Mouse (Mus musculus): ENCODE data around the gene Pla2g6. TPM values are rescaled to one million over a fixed set of nuclear protein-coding genes. Genes with fewer than 3 reads are reported as not detected.

Pla2g6 gene
- polyA plus RNA-seq, 1 experiment from 2014 or later, result 20.2 TPM

- Histone ChIP-seq H3K36me3 (peaks cover 26% of the 10 kb centered on the region; the same call in 1 of the 2 replicates), H3K4me3 (replicated peaks) (no peak overlapping the region), H3K27ac (no peak overlapping the region), H3K9ac (peak overlapping the region; percentile 13; the same call in 1 of the 2 replicates), H3K9me3 (no peaks in the 10 kb centered on the region), H3K27me3 (replicated peaks) (no peaks in the 10 kb centered on the region), H3K4me2 (replicated peaks) (no peak overlapping the region), H3K4me1 (replicated peaks) (0 out of 2 replicates have a peak, but pooled peaks cover 9% of the 10 kb centered on the region)
- 81% methylated on average over 7 of the region's 7 CpGs for WGBS
- ATAC-seq, result no peak
These were observed 83.9 kb downstream of the Pla2g6 start for GRCm38 (mm10) chr15:79244071-79244893.

DNA sequence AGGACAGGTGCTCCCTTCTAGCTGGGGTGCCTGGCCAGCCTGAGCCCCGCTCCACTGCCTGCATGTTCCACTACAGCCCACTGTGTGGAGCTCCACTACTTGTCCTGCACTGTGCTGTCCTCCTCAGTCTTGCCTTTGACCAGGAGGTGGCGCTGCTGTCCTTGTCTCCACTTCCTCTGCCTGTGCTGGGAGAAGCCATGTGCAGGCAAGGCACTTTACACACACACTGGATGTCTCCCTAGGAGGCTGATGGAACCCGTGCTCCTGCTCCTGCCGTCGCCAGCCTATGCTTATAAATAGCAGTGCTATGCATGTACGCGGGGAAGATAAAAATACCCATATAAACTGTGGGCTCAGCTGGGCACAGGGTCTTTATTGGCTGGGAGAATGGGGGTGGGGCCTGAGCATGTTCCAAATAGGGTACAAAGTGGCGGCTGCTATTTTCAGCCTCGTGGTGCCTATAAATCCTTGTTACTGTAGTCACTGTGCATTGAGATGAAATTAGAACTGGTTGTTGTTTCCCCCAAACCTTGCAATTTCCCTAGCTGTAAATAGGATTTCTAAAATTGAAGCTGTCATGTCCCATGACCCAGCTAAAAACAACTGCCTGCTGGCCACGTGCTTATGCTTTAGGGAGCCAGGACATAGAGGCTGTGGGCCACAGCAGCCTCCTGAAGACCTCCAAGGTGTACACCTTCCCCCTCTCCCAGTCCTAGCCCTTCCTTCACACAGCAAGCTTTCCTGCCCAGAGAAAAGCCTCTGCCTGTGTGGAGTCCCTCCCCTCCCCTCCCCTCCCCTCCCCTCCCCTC lies 84.8 kb downstream of the Pla2g6 start:
- ATAC-seq, result peak; percentile 97
- peaks cover 27% of the 10 kb centered on the region; the same call in 1 of the 2 replicates for H3K36me3 ChIP-seq
- H3K4me1 ChIP-seq (replicated peaks), result 0 out of 2 replicates have a peak, but pooled peaks cover 9% of the 10 kb centered on the region
- no peak overlapping the region for H3K27ac ChIP-seq
- WGBS, result 15% methylated on average over 10 of the region's 10 CpGs
- H3K4me3 ChIP-seq (replicated peaks), result no peak overlapping the region
- peak overlapping the region; percentile 30; the same call in 1 of the 2 replicates for H3K4me2 ChIP-seq (replicated peaks)
- H3K9me3 ChIP-seq, result no peaks in the 10 kb centered on the region
- no peak overlapping the region for H3K9ac ChIP-seq
- H3K27me3 ChIP-seq (replicated peaks), result no peaks in the 10 kb centered on the region

DNA sequence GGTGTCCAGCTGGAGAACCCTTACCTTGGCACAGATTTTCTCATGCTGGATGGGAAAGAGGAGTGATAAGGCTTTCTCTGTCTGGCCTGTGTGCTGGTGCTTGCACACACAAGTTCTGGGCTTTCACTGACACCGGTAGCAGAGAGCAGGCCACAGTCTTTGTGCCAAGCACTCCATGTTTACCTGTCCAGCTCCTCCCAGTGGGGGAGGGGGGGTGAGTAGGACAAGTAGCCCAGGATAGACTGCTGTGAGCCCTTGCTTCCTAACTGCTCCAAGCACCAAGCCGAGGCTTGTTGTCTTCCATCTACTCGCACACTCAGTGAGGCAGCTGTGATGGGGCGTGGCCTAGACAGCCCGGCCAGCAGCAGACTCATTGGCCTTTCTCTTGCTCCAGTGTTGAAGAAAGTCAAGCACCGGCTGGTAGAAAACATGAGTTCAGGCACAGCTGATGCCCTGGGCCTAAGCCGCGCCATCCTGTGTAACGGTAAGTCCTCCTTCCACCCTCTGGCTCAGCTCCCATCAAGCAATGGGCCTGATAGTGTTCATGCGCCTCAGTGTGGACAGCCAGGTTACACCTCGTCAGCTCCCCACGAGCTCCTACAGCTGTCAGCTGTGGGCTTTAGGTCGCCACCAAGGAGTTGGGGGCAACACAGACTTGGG lies 85.5 kb downstream of the Pla2g6 start:
- no peak overlapping the region for H3K27ac ChIP-seq
- no peak overlapping the region for H3K4me3 ChIP-seq (replicated peaks)
- 0 out of 2 replicates have a peak, but pooled peaks cover 9% of the 10 kb centered on the region for H3K4me1 ChIP-seq (replicated peaks)
- no peak overlapping the region for H3K9ac ChIP-seq
- H3K36me3 ChIP-seq, result peaks cover 27% of the 10 kb centered on the region; the same call in 1 of the 2 replicates
- peak; percentile 60 for ATAC-seq
- no peaks in the 10 kb centered on the region for H3K27me3 ChIP-seq (replicated peaks)
- H3K9me3 ChIP-seq, result no peaks in the 10 kb centered on the region
- 71% methylated on average over 13 of the region's 13 CpGs for WGBS
- H3K4me2 ChIP-seq (replicated peaks), result no peak overlapping the region

GRCm38 (mm10) chr15:79238036-79238435 lies 90.2 kb downstream of the Pla2g6 start:
- Histone ChIP-seq H3K9ac (no peak overlapping the region), H3K9me3 (no peaks in the 10 kb centered on the region), H3K36me3 (peaks cover 35% of the 10 kb centered on the region; the same call in 1 of the 2 replicates), H3K4me2 (replicated peaks) (no peak overlapping the region), H3K27ac (no peak overlapping the region), H3K4me1 (replicated peaks) (0 out of 2 replicates have a peak, but pooled peaks cover 14% of the 10 kb centered on the region), H3K27me3 (replicated peaks) (no peaks in the 10 kb centered on the region), H3K4me3 (replicated peaks) (no peak overlapping the region)
- ATAC-seq, result no peak
- WGBS, result 71% methylated on average over 6 of the region's 6 CpGs

MicroRNAs within 50 kb of the gene (microRNA counts, 519-probe panel; counts per million panel counts)
- 2,214 counts per million, percentile 54 among the panel's probes with 10 or more counts for microRNA mmu-miR-1943

Other genes starting within 250 kb of the Pla2g6 start
- 8.3 TPM in 2 replicates for gene Micall1, start 219.5 kb downstream of the Pla2g6 start, polyA plus RNA-seq (2015; fragmentation: Nextera tagmentation; extraction: Ambion mirVana)
- 311 and 328 TPM in 2 replicates for gene Polr2f, start 187.4 kb downstream of the Pla2g6 start, polyA plus RNA-seq (2015; fragmentation: Nextera tagmentation; extraction: Ambion mirVana)
- 4.5 and 5.7 TPM in 2 replicates for gene 1700088E04Rik, start 187.1 kb downstream of the Pla2g6 start, polyA plus RNA-seq (2015; fragmentation: Nextera tagmentation; extraction: Ambion mirVana)
- 7.9 and 8.2 TPM in 2 replicates for gene Sox10, start 163.2 kb downstream of the Pla2g6 start, polyA plus RNA-seq (2015; fragmentation: Nextera tagmentation; extraction: Ambion mirVana)
- gene Pick1, start 99.2 kb downstream of the Pla2g6 start, polyA plus RNA-seq (2015; fragmentation: Nextera tagmentation; extraction: Ambion mirVana), result 44.2 and 50.1 TPM in 2 replicates
- gene Gm49486, start 99.0 kb downstream of the Pla2g6 start, polyA plus RNA-seq (2015; fragmentation: Nextera tagmentation; extraction: Ambion mirVana), result 0.27 and 0.35 TPM in 2 replicates
- gene Slc16a8, start 73.6 kb downstream of the Pla2g6 start, polyA plus RNA-seq (2015; fragmentation: Nextera tagmentation; extraction: Ambion mirVana), result 0.16 TPM in 1 of 2 replicates, not detected in the other
- 12.3 and 14.7 TPM in 2 replicates for gene Baiap2l2, start 42.9 kb downstream of the Pla2g6 start, polyA plus RNA-seq (2015; fragmentation: Nextera tagmentation; extraction: Ambion mirVana)
- 5.8 and 7.9 TPM in 2 replicates for gene Maff, start 18.2 kb upstream of the Pla2g6 start, polyA plus RNA-seq (2015; fragmentation: Nextera tagmentation; extraction: Ambion mirVana)
- gene Tmem184b, start 75.2 kb upstream of the Pla2g6 start, polyA plus RNA-seq (2015; fragmentation: Nextera tagmentation; extraction: Ambion mirVana), result 49.4 and 51.0 TPM in 2 replicates
- 59.1 and 61.8 TPM in 2 replicates for gene Csnk1e, start 127.2 kb upstream of the Pla2g6 start, polyA plus RNA-seq (2015; fragmentation: Nextera tagmentation; extraction: Ambion mirVana)
- gene Kcnj4, start 176.9 kb upstream of the Pla2g6 start, polyA plus RNA-seq (2015; fragmentation: Nextera tagmentation; extraction: Ambion mirVana), result not detected in 2 replicates
- 71.6 and 78.7 TPM in 2 replicates for gene Kdelr3, start 188.0 kb upstream of the Pla2g6 start, polyA plus RNA-seq (2015; fragmentation: Nextera tagmentation; extraction: Ambion mirVana)
- gene Ddx17, start 218.4 kb upstream of the Pla2g6 start, polyA plus RNA-seq (2015; fragmentation: Nextera tagmentation; extraction: Ambion mirVana), result 39.3 and 41.2 TPM in 2 replicates